Mouse (Mus musculus) 416B (cell line): Measurements from ENCODE around the gene Rbms2.
"Not testable (repeated sequence)": the region's sequence is repeated elsewhere in the genome, so short reads cannot be mapped to it uniquely, and the experiment has no call there.

Experiments used
- DNase-seq: peaks from one replicate; pipeline ENCODE4 v3.0.0; 2011; ENCODE audit warnings: low read depth

Rbms2 gene

GRCm38 (mm10) chr10:128192030-128192766, 12.1 kb upstream of the Rbms2 start:
- DNase-seq: not testable (repeated sequence)

- peak; percentile 24 for DNase-seq
These were observed 11.4 kb upstream of the Rbms2 start for GRCm38 (mm10) chr10:128191472-128191871.

GRCm38 (mm10) chr10:128188242-128188877, 8.3 kb upstream of the Rbms2 start:
- DNase-seq: peak; percentile 87

- no peak for DNase-seq
These were observed 7.1 kb upstream of the Rbms2 start for GRCm38 (mm10) chr10:128187181-128187605.

- DNase-seq: peak; percentile 93
These were observed 5.9 kb upstream of the Rbms2 start for GRCm38 (mm10) chr10:128185959-128186358.

GRCm38 (mm10) chr10:128185277-128185940, 5.3 kb upstream of the Rbms2 start:
- DNase-seq: peak; percentile 70

GRCm38 (mm10) chr10:128184296-128184695, 4.2 kb upstream of the Rbms2 start:
- no peak for DNase-seq

GRCm38 (mm10) chr10:128177316-128177715, 2.8 kb downstream of the Rbms2 start:
- DNase-seq: no peak

- peak; percentile 90 for DNase-seq
These were observed 3.9 kb downstream of the Rbms2 start for GRCm38 (mm10) chr10:128175996-128176755.

DNA sequence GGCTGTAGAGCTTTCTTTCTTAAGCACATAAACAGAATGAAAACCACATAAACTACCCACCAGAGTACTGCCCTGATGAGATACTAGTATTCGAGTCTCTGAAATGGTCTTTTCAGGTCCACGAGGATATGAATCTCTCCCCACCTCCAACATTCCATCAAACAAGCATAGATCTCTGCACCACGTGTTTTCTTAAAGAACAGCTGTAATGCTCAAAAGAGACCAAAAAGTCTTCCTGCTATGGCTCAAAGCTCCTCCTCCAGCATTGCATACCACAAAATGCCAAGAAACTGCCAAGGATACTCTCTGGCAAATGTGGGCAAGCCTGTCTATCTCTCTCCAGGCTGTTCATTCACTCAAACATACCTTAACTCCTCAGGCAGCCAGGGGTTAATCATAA, 4.8 kb downstream of the Rbms2 start:
- peak; percentile 28 for DNase-seq

GRCm38 (mm10) chr10:128171348-128171747, 8.7 kb downstream of the Rbms2 start:
- not testable (repeated sequence) for DNase-seq

GRCm38 (mm10) chr10:128167091-128167490, 13.0 kb downstream of the Rbms2 start:
- DNase-seq: no peak

- not testable (repeated sequence) for DNase-seq
These were observed 14.4 kb downstream of the Rbms2 start for GRCm38 (mm10) chr10:128165726-128166125.

GRCm38 (mm10) chr10:128153978-128154377, 26.1 kb downstream of the Rbms2 start:
- peak; percentile 17 for DNase-seq

GRCm38 (mm10) chr10:128150941-128151340, 29.2 kb downstream of the Rbms2 start:
- no peak for DNase-seq

- DNase-seq: peak; percentile 84
These were observed 30.5 kb downstream of the Rbms2 start for GRCm38 (mm10) chr10:128149592-128149991.

DNA sequence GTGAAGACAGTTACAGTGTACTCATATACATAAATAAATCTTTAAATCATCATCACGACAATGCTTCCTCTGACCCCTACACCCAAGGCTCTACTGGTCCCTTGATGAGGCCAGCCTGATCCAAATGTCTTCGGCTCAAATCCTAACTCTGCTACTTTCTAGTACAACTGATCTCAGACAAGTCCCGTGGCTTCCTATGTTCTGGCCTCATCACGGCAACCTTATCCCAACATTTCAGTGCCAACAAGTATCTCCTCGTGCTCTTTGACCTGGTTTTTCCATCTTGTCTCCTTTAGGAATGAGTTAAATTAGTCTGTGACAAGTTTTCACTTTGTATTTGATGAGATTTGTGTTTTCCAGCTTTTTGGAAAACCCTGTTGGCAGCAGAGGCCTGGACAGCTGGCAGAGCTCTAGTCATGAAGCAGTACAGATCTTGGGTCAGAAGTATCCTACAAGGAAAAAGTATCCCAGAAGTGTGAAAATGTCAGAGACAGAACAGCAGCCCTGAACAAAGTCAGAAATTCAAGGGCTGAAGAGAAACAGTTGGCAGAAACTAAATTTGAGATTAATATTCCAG, 31.2 kb downstream of the Rbms2 start:
- DNase-seq: no peak

- DNase-seq: no peak
These were observed 35.1 kb downstream of the Rbms2 start for GRCm38 (mm10) chr10:128144961-128145360.

DNA sequence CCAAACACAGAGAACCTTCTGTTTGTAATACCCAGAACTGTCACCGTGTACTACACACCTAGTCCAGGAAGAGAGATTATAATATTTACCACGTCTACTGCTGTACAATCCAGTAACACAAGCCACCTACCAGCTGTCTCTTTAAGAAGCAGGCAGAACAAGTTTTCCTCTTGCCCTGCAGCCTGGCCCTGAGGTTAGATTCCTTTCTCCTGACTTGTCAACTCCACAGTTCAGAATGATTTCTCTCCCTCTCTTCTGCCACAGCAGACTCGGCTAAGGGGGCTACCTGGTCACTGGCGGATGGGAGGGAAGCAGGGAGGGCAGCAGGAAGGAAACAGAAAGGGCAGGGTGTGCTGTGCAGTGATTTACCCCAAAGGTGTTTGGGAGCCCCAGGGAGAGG, 36.4 kb downstream of the Rbms2 start:
- DNase-seq: no peak

- DNase-seq: peak; percentile 16
These were observed 37.9 kb downstream of the Rbms2 start for GRCm38 (mm10) chr10:128142165-128142564.

- peak; percentile 79 for DNase-seq
These were observed 39.7 kb downstream of the Rbms2 start for GRCm38 (mm10) chr10:128140236-128140952.
